Mouse (Mus musculus): ENCODE measurements around the gene Ppp1r14d.

Gene Ppp1r14d

GRCm38 (mm10) chr2:119171574-119171973 lies 58.1 kb downstream of the Ppp1r14d start:
- DNase-seq, result peak; percentile 59

GRCm38 (mm10) chr2:119170282-119170681 lies 59.4 kb downstream of the Ppp1r14d start:
- no peak for DNase-seq
